Mouse (Mus musculus): Measurements from ENCODE around the gene Tnrc6c. TPM values are rescaled to one million over a fixed set of nuclear protein-coding genes. Genes with fewer than 3 reads are reported as not detected.

Tnrc6c gene
- total RNA-seq, 1 experiment from 2014 or later: 60.8 TPM

- ATAC-seq (ENCODE audit: extremely low read depth, insufficient number of reproducible peaks, low FRiP score, poor library complexity, severe bottlenecking): no peak
Measured at GRCm38 (mm10) chr11:117751544-117751943, 97.5 kb downstream of the Tnrc6c start.

DNA sequence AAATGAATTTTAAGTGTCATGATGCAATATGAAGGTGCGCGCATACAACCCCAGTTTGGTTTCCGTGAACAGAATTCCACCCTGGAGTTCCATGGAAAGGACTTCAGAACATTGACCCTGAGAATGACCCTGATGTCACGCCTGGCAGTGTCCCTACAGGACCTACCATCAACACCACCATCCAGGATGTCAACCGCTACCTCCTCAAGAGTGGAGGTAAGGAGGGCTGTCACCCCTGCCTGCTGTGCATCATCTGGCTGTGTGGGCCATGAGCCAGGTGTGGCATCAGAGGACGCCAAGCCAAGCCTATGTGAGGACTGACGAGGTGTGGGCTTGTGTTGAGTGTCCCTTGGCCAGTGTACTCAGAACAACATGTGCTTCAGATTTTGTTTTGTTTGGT, 101.8 kb downstream of the Tnrc6c start:
- ATAC-seq (ENCODE audit: extremely low read depth, insufficient number of reproducible peaks, low FRiP score, poor library complexity, severe bottlenecking): no peak

DNA sequence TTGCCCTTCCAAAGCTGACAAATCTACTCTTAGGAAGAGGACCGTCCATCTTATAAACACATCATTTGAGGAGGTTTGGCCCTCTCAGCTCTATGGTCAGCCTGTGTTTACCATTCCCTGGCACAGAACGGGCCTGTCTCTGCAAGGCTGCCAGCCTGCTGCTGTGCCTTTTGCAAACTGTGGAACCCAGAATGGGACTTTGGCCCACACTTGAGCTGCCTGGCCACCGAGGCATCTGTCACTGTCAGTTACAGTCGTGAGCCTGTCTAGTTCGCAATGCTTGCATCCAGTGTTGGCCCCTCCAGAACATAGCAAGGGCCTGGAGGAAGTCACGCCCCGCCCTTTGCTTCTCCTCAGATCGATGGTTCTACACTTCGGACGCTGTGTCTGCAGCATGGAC, 105.2 kb downstream of the Tnrc6c start:
- ATAC-seq (ENCODE audit: extremely low read depth, insufficient number of reproducible peaks, low FRiP score, poor library complexity, severe bottlenecking): no peak

- ATAC-seq (ENCODE audit: extremely low read depth, insufficient number of reproducible peaks, low FRiP score, poor library complexity, severe bottlenecking): no peak
Measured at GRCm38 (mm10) chr11:117760374-117761119, 106.5 kb downstream of the Tnrc6c start.

DNA sequence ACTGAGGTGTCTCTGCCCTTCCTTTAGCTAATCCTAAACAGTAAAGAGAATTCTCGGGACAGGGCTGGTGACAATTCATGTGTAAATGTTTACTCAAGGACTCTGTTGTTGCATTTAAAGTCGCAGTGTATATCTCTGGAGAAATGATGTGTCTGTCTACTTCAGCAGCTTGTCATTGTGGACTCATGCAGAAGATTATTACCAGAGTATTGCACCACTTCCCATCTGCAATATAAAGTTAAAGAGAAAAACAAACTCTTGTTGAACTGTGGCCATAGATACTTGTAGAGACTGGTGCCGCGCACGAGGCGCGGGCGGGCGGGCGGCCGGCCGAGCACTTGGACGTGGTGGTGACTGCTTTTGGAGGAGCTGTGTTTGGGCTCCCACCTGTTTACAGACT, 107.7 kb downstream of the Tnrc6c start:
- no peak for ATAC-seq (ENCODE audit: extremely low read depth, insufficient number of reproducible peaks, low FRiP score, poor library complexity, severe bottlenecking)

DNA sequence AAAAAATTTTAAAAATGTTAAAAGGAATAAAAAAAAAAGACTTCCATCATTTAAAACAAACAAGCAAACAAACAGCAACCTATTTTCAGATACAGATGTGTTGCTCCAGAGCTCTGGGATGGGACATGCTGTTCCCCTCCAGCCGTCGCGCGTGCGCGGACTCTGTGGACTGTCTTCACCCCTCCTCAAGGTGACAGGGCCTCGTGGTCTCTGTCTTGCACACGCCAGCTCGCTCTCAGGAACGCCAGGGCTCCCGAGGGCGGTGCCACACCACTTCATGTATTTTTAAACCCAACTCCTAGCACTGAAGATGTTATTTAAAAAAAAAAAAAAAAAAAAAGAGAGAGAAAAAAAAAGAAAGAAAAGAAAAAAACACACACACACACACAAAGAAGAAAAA, 108.2 kb downstream of the Tnrc6c start:
- ATAC-seq (ENCODE audit: extremely low read depth, insufficient number of reproducible peaks, low FRiP score, poor library complexity, severe bottlenecking): no peak

- no peak for ATAC-seq (ENCODE audit: extremely low read depth, insufficient number of reproducible peaks, low FRiP score, poor library complexity, severe bottlenecking)
Measured at GRCm38 (mm10) chr11:117764319-117764718, 110.2 kb downstream of the Tnrc6c start.

DNA sequence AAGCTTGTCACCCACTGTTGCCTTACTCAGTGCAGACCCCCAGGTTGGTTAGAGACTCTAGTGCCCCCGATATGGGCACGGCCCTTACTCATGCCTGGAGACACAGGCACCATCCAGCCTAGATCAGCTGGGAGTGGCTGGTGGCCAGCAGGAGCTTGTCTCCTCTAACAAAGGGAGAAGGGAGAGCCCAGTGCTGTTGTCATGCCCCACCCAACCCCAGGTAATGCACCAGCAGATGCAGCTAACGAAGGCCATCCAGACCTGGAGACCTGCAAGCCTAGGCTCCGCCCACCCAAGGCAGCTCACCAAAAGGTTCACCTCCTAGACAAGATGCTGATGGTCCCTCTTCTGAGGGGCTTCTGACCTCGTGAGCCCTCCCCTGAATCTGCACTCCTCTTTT, 111.3 kb downstream of the Tnrc6c start:
- ATAC-seq (ENCODE audit: extremely low read depth, insufficient number of reproducible peaks, low FRiP score, poor library complexity, severe bottlenecking): no peak

DNA sequence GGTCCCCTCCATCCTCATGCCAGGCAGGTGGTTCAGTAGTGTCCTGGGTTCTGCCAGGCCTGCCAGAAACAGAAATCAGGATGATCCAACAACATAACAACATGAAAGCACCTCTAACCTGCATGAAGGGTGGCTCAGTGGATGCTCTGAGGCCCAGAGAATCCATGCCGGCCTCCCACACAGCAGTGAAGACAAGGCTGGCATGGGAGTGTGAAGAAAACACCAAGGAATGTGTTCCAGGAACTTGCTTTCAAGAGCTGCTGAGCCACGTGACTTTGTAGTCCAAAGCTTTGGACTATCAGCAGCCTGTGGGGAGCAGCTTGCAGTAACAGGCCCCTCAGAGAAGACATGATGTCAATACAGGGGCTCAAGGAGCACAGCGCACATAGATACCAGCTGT, 112.2 kb downstream of the Tnrc6c start:
- ATAC-seq (ENCODE audit: extremely low read depth, insufficient number of reproducible peaks, low FRiP score, poor library complexity, severe bottlenecking): no peak

DNA sequence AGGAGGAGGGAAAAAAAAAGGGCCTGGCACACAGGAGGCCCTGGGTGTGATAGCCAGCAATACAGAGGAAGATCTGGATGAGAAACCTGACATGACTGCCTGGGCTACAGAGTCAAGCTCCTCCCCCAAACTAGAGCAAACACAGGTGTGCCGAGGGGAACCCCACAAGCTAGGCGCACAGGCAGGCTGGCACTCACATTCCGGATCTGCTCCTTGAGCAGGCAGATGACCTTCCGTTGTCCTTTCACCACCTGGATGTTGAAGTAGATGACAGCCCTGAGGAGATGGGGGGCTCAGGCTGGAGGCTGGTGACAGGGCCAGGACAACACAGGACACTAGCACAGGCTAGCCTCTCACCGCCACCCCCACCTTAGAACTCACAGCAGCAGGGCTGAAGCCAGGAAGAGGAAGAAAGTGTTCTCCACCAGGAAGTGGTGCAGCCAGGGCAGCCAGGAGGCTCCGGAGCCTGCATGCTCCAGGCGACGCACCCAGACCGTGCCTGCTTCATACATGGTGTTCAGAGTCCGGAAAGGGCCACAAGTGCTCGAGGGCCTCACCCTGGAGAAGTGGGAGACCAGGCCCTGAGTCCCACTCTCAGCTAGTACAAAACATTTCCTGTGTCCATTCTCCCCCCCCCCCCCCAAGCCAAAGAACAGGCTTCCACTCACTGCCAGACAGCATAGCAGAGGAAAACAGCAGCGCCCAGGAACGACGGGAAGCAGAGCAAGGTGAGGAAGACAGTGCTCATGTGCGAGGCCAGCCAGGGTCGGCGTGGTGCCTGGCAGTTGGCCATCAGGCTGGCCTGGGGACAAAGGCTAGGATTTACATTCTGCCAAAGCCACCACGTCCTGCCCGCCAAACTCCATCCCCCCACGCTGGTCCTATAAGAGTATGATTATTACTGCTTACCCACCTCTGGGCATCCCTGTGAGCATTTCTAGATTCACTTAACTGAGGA, 114.9 kb downstream of the Tnrc6c start:
- ATAC-seq (ENCODE audit: extremely low read depth, insufficient number of reproducible peaks, low FRiP score, poor library complexity, severe bottlenecking): no peak

GRCm38 (mm10) chr11:117769683-117770047, 115.6 kb downstream of the Tnrc6c start:
- ATAC-seq (ENCODE audit: extremely low read depth, insufficient number of reproducible peaks, low FRiP score, poor library complexity, severe bottlenecking): no peak

- ATAC-seq (ENCODE audit: extremely low read depth, insufficient number of reproducible peaks, low FRiP score, poor library complexity, severe bottlenecking): no peak
Measured at GRCm38 (mm10) chr11:117770407-117770806, 116.3 kb downstream of the Tnrc6c start.

DNA sequence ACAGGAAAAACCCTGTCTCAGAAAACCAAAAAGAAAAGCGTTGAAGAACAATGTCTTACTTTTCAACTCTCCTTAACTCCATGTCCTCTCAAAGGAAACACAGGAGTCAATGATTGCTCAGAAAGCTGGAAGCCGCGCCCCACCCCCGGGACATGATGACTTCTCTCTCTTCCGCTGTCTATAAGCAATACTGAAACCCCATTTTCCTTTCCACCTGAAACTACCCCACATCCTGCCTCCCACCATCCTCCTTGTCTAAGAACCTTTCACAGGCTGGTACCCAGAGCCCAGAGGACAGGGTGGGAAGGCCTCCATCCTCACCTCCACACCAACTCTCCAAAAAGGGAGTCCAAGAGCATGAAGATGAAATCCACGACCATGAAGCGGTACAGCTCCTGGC, 118.3 kb downstream of the Tnrc6c start:
- no peak for ATAC-seq (ENCODE audit: extremely low read depth, insufficient number of reproducible peaks, low FRiP score, poor library complexity, severe bottlenecking)

GRCm38 (mm10) chr11:117774925-117775324, 120.8 kb downstream of the Tnrc6c start:
- no peak for ATAC-seq (ENCODE audit: extremely low read depth, insufficient number of reproducible peaks, low FRiP score, poor library complexity, severe bottlenecking)

DNA sequence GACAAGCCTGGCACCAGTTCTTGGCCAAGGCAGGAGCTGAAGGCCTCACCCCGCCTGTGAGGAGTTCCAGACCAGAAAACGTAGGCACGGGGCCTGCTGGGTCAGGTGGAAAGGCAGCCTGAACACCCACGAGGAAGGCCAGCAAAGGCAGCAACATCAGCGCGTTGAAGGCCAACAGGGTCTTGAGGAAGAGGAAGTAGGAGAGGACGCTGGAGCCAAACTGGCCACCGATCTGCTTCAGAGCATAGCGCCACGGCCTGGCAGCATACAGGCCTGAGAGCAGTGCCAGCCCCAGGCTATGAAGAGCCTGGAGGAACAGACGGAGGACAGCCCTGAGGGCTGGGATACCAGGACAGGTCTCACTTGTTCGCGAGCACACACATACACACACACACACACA, 121.5 kb downstream of the Tnrc6c start:
- ATAC-seq (ENCODE audit: extremely low read depth, insufficient number of reproducible peaks, low FRiP score, poor library complexity, severe bottlenecking): peak; percentile 11; the same call in 1 of the 2 replicates

GRCm38 (mm10) chr11:117776085-117776792, 122.2 kb downstream of the Tnrc6c start:
- no peak for ATAC-seq (ENCODE audit: extremely low read depth, insufficient number of reproducible peaks, low FRiP score, poor library complexity, severe bottlenecking)

- ATAC-seq (ENCODE audit: extremely low read depth, insufficient number of reproducible peaks, low FRiP score, poor library complexity, severe bottlenecking): no peak
Measured at GRCm38 (mm10) chr11:117777111-117777510, 123.0 kb downstream of the Tnrc6c start.

DNA sequence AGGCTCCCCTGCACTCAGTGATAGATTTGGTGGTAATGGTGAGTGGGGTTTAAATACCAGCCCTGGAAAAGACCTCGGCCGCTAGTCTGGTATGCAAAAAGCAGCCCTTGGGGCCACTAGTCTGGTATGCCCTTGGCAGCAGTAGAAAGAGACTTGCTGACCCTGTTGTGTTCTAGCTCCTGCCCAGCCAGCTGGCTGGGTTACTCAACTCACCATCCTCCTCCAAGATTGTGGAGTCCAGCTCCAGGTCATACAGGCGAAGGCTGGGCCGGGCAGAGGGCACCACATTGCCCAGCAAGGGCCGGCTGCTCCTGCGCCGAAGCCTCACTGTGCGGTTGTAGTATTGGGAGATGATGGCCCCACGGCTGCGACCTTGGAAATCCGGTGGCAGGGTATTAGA, 123.9 kb downstream of the Tnrc6c start:
- no peak for ATAC-seq (ENCODE audit: extremely low read depth, insufficient number of reproducible peaks, low FRiP score, poor library complexity, severe bottlenecking)

GRCm38 (mm10) chr11:117778851-117779433, 124.9 kb downstream of the Tnrc6c start:
- ATAC-seq (ENCODE audit: extremely low read depth, insufficient number of reproducible peaks, low FRiP score, poor library complexity, severe bottlenecking): 0 out of 2 replicates have a peak, but pooled peaks have one; percentile 1

Data from neutrophil, adult 5-6 weeks (primary cell).